Mouse (Mus musculus) neural tube, embryonic 12.5 days (tissue): ENCODE data around the gene Diexf. TPM values are rescaled to one million over a fixed set of nuclear protein-coding genes. Genes with fewer than 3 reads are reported as not detected.

ENCODE experiments used
- ATAC-seq: fragments of 200-750 bp; cut with Nextera tagmentation; 2 replicates; pipeline ENCODE4 v1.8.0; 2017; ENCODE audit warnings: low read depth, mild to moderate bottlenecking, moderate TSS enrichment, moderate library complexity; ENCODE audit not compliant: low FRiP score
- H3K27ac ChIP-seq: fragments of 300-500 bp; sonication (generic); 2 replicates; pipeline ENCODE4 v1.5.1; 2016
- H3K27me3 ChIP-seq: fragments of 300-500 bp; sonication (generic); replicated peaks from 2 replicates; pipeline ENCODE4 v1.6.1; 2016; ENCODE audit warnings: mild to moderate bottlenecking
- H3K36me3 ChIP-seq: fragments of 300-500 bp; sonication (generic); 2 replicates; pipeline ENCODE4 v1.6.1; 2016; ENCODE audit warnings: mild to moderate bottlenecking
- H3K4me1 ChIP-seq: fragments of 300-500 bp; sonication (generic); 2 replicates; pipeline ENCODE4 v1.6.1; 2016
- H3K4me2 ChIP-seq: fragments of 300-500 bp; sonication (generic); replicated peaks from 2 replicates; pipeline ENCODE4 v1.6.1; 2016; ENCODE audit warnings: mild to moderate bottlenecking
- H3K4me3 ChIP-seq: fragments of 300-500 bp; sonication (generic); 2 replicates; pipeline ENCODE4 v1.5.1; 2016
- H3K9ac ChIP-seq: fragments of 300-500 bp; sonication (generic); 2 replicates; pipeline ENCODE4 v1.6.1; 2016; ENCODE audit warnings: mild to moderate bottlenecking
- H3K9me3 ChIP-seq: fragments of 300-500 bp; sonication (generic); 2 replicates; pipeline ENCODE4 v1.6.1; 2016; ENCODE audit warnings: mild to moderate bottlenecking
- WGBS: fragments of 180-500 bp; shearing (Covaris S2); methylation state at CpG from one replicate; pipeline ENCODE4 v1.1.7; 2016; 5-methylcytosine and 5-hydroxymethylcytosine counted together
- polyA plus RNA-seq: library from polyadenylated mRNA; unstranded; fragments of >200 nt; fragmentation: Nextera tagmentation; extraction: Ambion mirVana; gene quantifications from 2 replicates; pipeline ENCODE4 v1.2.1, GENCODE M21; 2016

Gene Diexf
- polyA plus RNA-seq, 1 experiment from 2014 or later = 6.9 TPM

DNA sequence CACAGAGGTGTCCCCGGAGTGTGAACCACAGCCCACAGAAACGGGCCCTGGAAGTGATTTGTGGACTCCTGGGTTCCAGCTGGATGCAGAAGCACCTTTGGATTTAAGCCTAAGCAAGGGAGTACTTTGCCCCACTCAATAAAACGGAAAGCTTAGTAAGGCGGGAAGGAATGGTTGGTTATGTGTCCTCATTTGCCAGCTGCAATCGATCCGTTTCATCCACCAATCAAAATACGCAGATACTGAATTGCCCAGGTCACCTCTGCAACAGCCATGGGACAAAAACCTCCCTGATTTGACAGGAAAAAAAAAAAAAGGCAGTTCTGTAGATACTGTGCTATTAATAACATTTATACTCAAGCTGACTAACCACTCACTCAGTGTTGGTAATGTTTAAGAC lies 47.0 kb downstream of the Diexf start:
- no peak for ATAC-seq
- Histone ChIP-seq H3K27ac (peak overlapping the region; percentile 29; the same call in 1 of the 2 replicates), H3K4me3 (no peak overlapping the region), H3K4me2 (no peak overlapping the region), H3K4me1 (peaks cover 5% of the 10 kb centered on the region; the same call in 1 of the 2 replicates), H3K9ac (no peak overlapping the region), H3K36me3 (no peaks in the 10 kb centered on the region), H3K27me3 (no peaks in the 10 kb centered on the region), H3K9me3 (no peaks in the 10 kb centered on the region)
- WGBS = 77% methylated on average over 7 of the region's 7 CpGs

DNA sequence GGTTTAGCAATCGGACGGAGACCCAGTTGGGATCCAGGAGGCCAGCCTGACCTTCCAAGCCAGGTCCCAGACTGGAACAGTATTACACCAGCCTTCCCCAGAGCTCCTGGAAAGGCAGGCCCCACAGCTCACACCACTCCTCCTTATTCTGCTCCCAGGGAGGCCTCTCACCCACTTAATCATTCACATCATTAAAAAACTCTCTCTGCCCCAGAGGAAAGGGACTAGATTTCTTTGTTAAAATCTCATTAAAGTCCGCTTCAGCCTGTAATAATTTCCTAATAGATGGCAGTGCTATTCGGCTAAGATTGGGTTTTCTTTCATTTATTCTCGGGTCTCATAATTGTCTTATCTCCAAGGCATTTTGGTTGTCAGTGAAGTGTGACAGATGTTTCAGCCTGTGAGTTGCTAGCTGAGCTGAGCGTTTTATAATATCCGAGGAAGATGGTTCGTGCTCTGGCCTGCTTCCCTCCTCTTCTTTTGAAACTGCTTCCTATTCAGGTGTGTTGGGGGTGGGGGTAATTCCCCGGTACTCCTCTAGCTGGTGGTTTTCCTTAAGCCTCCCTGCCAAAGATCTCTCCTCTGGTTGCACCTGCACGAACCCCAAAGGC lies 47.7 kb downstream of the Diexf start:
- Histone ChIP-seq H3K36me3 (no peaks in the 10 kb centered on the region), H3K9me3 (no peaks in the 10 kb centered on the region), H3K9ac (no peak overlapping the region), H3K4me3 (no peak overlapping the region), H3K27ac (peak overlapping the region; percentile 29; the same call in 1 of the 2 replicates), H3K4me1 (peaks cover 5% of the 10 kb centered on the region; the same call in 1 of the 2 replicates), H3K4me2 (no peak overlapping the region), H3K27me3 (no peaks in the 10 kb centered on the region)
- 55% methylated on average over 10 of the region's 10 CpGs for WGBS
- peak; percentile 63; the same call in 1 of the 2 replicates for ATAC-seq

DNA sequence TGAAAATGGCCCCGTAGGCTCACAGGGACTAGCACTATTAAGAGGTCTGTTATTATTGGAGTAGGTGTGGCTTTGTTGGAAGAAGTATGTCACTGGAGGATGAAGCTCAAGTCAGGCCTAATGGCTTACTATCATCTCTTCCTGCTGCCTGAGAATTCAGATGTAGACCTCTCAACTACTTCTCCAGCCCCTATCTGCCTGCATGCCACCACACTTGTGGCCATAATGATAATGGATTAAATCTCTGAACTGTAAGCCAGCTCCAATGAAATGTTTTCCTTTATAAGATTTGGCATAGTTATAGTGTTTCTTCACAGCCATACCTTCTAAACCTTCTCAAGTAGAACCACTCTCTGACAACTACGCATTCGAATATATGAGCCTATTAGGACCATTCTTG lies 67.5 kb downstream of the Diexf start:
- WGBS = 92% methylated on average over 3 of the region's 3 CpGs
- no peaks in the 10 kb centered on the region for H3K36me3 ChIP-seq
- no peaks in the 10 kb centered on the region for H3K27me3 ChIP-seq
- no peaks in the 10 kb centered on the region for H3K9me3 ChIP-seq
- no peak overlapping the region for H3K9ac ChIP-seq
- no peaks in the 10 kb centered on the region for H3K4me1 ChIP-seq
- no peak overlapping the region for H3K4me2 ChIP-seq
- no peak overlapping the region for H3K27ac ChIP-seq
- no peak overlapping the region for H3K4me3 ChIP-seq
- no peak for ATAC-seq

DNA sequence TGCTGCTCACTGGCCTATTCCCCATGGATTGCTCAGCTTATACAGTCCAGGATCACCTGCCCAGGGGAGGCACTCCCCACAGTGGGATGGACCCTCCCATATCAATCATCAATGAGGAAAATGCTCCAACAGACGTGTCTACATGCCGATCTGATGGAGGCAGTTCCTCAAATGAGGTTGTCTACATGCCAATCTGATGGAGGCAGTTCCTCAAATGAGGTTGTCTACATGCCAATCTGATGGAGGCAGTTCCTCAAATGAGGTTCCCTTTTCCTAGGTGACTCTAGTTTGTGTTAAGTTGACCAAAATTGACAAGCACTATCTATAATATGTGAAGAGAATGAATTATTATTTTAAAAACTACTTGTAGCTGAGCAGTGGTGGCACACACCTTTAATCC lies 69.9 kb downstream of the Diexf start:
- no peak overlapping the region for H3K27ac ChIP-seq
- H3K4me1 ChIP-seq = no peaks in the 10 kb centered on the region
- 79% methylated on average over 2 of the region's 2 CpGs for WGBS
- H3K9me3 ChIP-seq = no peaks in the 10 kb centered on the region
- H3K4me2 ChIP-seq = no peak overlapping the region
- ATAC-seq = no peak
- no peak overlapping the region for H3K9ac ChIP-seq
- H3K36me3 ChIP-seq = no peaks in the 10 kb centered on the region
- no peak overlapping the region for H3K4me3 ChIP-seq
- no peaks in the 10 kb centered on the region for H3K27me3 ChIP-seq

DNA sequence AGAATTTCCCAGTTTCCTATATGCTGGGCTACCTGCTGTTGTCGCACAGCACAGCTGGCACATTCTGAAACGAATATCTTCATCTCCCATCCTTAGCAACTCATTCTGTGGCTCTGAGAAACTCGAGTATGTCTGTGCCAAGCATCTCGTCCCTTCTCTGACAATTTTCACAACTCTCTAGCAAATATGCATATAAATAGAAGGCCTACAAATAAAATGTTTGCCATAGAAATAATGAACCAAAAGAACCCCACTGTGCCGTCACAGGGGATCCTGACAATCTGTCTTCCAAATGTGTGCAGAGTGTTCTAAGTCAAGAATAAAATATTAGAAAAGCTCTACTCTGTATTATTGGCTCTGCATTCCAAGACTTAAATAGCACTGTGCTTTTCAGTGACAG lies 70.5 kb downstream of the Diexf start:
- H3K36me3 ChIP-seq = no peaks in the 10 kb centered on the region
- H3K27me3 ChIP-seq = no peaks in the 10 kb centered on the region
- no peak overlapping the region for H3K4me2 ChIP-seq
- no peaks in the 10 kb centered on the region for H3K9me3 ChIP-seq
- H3K9ac ChIP-seq = no peak overlapping the region
- H3K4me1 ChIP-seq = no peaks in the 10 kb centered on the region
- H3K4me3 ChIP-seq = no peak overlapping the region
- no peak overlapping the region for H3K27ac ChIP-seq
- 70% methylated on average over 5 of the region's 5 CpGs for WGBS
- ATAC-seq = no peak

DNA sequence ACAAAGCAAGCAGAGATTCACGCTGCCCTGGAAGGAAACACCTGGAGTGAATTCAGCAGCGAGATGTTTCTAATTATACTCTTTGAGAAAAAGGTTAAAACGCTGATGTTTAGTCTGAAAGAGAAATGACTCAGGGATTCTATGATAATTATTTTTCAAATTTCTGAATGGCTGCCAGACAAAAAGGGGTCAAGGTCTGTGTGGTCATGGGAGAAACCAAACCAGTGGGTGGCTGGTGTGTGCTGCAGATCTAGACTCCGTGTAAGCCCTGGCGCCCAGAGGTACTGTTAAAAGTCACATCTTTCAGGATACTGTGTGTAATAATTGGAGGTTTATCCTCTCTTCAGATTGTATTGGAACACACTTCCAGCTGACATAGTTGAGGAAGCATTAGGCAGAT lies 75.7 kb downstream of the Diexf start:
- WGBS = 87% methylated on average over 5 of the region's 5 CpGs
- ATAC-seq = no peak
- H3K36me3 ChIP-seq = no peaks in the 10 kb centered on the region

DNA sequence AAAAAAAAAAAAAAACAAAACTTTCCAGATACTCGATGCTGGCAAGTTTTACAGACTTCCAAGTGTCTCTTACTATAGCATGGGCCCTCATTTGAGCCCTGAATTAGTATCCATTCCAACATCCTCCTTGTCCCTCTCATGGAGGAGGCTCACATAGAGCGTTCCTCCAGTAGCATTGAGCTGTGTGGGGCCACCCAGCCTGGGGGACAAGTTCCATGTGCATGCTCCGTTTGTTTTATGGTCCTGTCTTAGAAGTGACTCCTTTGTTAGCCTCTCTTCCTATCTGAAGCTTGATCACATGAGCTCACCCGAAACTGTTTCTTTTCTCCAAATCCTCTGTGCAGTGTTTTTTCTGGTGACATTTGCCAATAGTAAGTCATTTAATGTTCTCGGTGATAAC lies 77.0 kb downstream of the Diexf start:
- no peak overlapping the region for H3K27ac ChIP-seq
- no peaks in the 10 kb centered on the region for H3K4me1 ChIP-seq
- no peaks in the 10 kb centered on the region for H3K27me3 ChIP-seq
- H3K4me2 ChIP-seq = no peak overlapping the region
- 48% methylated on average over 5 of the region's 5 CpGs for WGBS
- no peaks in the 10 kb centered on the region for H3K36me3 ChIP-seq
- H3K9ac ChIP-seq = no peak overlapping the region
- ATAC-seq = no peak
- no peak overlapping the region for H3K4me3 ChIP-seq
- H3K9me3 ChIP-seq = no peaks in the 10 kb centered on the region

More for the DNA sequence above, 75.7 kb downstream of the Diexf start:
- no peaks in the 10 kb centered on the region for H3K27me3 ChIP-seq
- H3K9ac ChIP-seq = no peak overlapping the region
- no peak overlapping the region for H3K4me2 ChIP-seq
- H3K4me1 ChIP-seq = no peaks in the 10 kb centered on the region
- no peaks in the 10 kb centered on the region for H3K9me3 ChIP-seq
- no peak overlapping the region for H3K27ac ChIP-seq
- H3K4me3 ChIP-seq = no peak overlapping the region

DNA sequence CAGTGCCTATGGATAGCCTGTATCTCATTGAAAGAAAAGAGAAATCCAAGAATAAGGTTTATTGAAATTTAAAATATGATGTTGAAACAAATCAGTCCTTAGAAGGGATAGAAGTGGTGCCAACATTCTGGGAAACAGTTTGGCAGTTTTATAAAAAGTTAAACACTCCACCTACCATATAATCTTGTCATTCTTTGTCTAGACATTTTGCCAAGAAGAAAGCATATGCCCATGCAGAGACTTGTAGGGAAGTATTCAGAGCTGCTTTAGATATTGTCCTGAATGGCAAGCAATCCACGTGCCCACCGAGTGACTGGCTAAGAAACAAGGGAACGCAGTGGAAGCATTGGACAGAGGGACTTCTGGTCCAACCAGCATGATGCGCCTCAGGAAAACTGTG lies 82.5 kb downstream of the Diexf start:
- ATAC-seq = no peak
- no peaks in the 10 kb centered on the region for H3K4me1 ChIP-seq
- 89% methylated on average over 4 of the region's 4 CpGs for WGBS
- H3K9me3 ChIP-seq = no peaks in the 10 kb centered on the region
- H3K36me3 ChIP-seq = no peaks in the 10 kb centered on the region
- H3K27ac ChIP-seq = no peak overlapping the region
- no peak overlapping the region for H3K4me3 ChIP-seq
- no peaks in the 10 kb centered on the region for H3K27me3 ChIP-seq
- no peak overlapping the region for H3K4me2 ChIP-seq
- H3K9ac ChIP-seq = no peak overlapping the region

DNA sequence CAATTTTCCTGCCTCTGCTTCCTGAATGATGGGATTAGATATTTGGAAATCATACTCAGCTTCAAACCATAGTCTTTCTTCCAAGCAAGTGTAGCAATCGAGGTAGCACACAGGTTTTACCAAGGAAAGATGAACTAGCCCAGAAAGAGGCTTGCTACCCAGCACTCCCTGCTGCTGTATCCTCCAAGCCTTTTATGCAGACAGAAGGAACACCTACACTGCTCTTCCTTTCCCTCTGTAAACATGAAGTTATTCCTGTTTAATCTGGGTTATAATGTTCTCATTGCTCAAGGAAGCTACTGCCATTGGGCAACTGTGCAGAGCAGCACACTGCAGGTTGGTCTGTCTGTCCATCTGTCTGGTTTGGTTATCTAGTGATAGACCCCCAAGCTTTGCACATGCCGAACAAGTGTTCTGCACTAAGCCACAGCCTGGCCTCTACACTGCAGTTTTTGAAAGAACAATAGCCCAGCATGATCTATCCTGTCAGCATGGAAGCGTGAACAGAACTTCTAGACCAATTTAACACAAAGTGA lies 87.2 kb downstream of the Diexf start:
- no peaks in the 10 kb centered on the region for H3K27me3 ChIP-seq
- 65% methylated on average over 3 of the region's 3 CpGs for WGBS
- H3K9ac ChIP-seq = no peak overlapping the region
- no peak overlapping the region for H3K27ac ChIP-seq
- no peak overlapping the region for H3K4me2 ChIP-seq
- no peaks in the 10 kb centered on the region for H3K36me3 ChIP-seq
- ATAC-seq = no peak
- H3K4me1 ChIP-seq = no peaks in the 10 kb centered on the region
- H3K4me3 ChIP-seq = no peak overlapping the region
- no peaks in the 10 kb centered on the region for H3K9me3 ChIP-seq

Other genes starting within 250 kb of the Diexf start
- gene Syt14, start 94.5 kb downstream of the Diexf start, polyA plus RNA-seq = 6.1 and 7.0 TPM in 2 replicates
- 1.9 and 3.1 TPM in 2 replicates for gene Irf6, start 22.8 kb upstream of the Diexf start, polyA plus RNA-seq
- 14.3 and 14.4 TPM in 2 replicates for gene A130010J15Rik, start 37.8 kb upstream of the Diexf start, polyA plus RNA-seq
- gene Traf3ip3, start 71.4 kb upstream of the Diexf start, polyA plus RNA-seq = 2.5 and 3.2 TPM in 2 replicates
- 0.29 and 0.38 TPM in 2 replicates for gene Lamb3, start 77.4 kb upstream of the Diexf start, polyA plus RNA-seq
- gene Hsd11b1, start 133.8 kb upstream of the Diexf start, polyA plus RNA-seq = 0.23 TPM in 1 of 2 replicates, not detected in the other
- 8.1 and 8.4 TPM in 2 replicates for gene G0s2, start 142.9 kb upstream of the Diexf start, polyA plus RNA-seq
- gene Camk1g, start 240.0 kb upstream of the Diexf start, polyA plus RNA-seq = 16.7 and 18.6 TPM in 2 replicates